Mouse (Mus musculus) kidney, embryonic 15.5 days (tissue): ENCODE measurements at regions not wholly inside any gene's neighbourhood (a gene's known extent, or its start where the extent isn't known, plus 50 kb on each side); places are given as distances from the start of the nearest gene placed in this dataset.

Source experiments
- ATAC-seq: fragments of 200-750 bp; cut with Nextera tagmentation; replicated peaks from 2 replicates; pipeline ENCODE4 v1.8.0; 2017; ENCODE audit warnings: moderate TSS enrichment; ENCODE audit not compliant: low FRiP score
- H3K27ac ChIP-seq: fragments of 300-500 bp; sonication (generic); 2 replicates; pipeline ENCODE4 v1.5.1; 2015; ENCODE audit warnings: mild to moderate bottlenecking, inconsistent platforms
- H3K27me3 ChIP-seq: fragments of 300-500 bp; sonication (generic); 2 replicates; pipeline ENCODE4 v1.6.1; 2015; ENCODE audit warnings: inconsistent platforms
- H3K36me3 ChIP-seq: fragments of 300-500 bp; sonication (generic); 2 replicates; pipeline ENCODE4 v1.6.1; 2015; ENCODE audit warnings: inconsistent platforms
- H3K4me1 ChIP-seq: fragments of 300-500 bp; sonication (generic); 2 replicates; pipeline ENCODE4 v1.6.1; 2015; ENCODE audit warnings: inconsistent platforms
- H3K4me2 ChIP-seq: fragments of 300-500 bp; sonication (generic); 2 replicates; pipeline ENCODE4 v1.6.1; 2015; ENCODE audit warnings: moderate library complexity, mild to moderate bottlenecking, inconsistent platforms
- H3K4me3 ChIP-seq: fragments of 300-500 bp; sonication (generic); replicated peaks from 2 replicates; pipeline ENCODE4 v1.5.1; 2015; ENCODE audit warnings: mild to moderate bottlenecking, inconsistent platforms
- H3K9ac ChIP-seq: fragments of 300-500 bp; sonication (generic); 2 replicates; pipeline ENCODE4 v1.6.1; 2015; ENCODE audit warnings: mild to moderate bottlenecking, inconsistent platforms
- H3K9me3 ChIP-seq: fragments of 300-500 bp; sonication (generic); replicated peaks from 2 replicates; pipeline ENCODE4 v1.6.1; 2016; ENCODE audit warnings: inconsistent platforms
- WGBS: fragments of 180-500 bp; shearing (Covaris S2); methylation state at CpG from one replicate; pipeline ENCODE4 v1.1.7; 2015; ENCODE audit warnings: mixed read lengths; 5-methylcytosine and 5-hydroxymethylcytosine counted together

DNA sequence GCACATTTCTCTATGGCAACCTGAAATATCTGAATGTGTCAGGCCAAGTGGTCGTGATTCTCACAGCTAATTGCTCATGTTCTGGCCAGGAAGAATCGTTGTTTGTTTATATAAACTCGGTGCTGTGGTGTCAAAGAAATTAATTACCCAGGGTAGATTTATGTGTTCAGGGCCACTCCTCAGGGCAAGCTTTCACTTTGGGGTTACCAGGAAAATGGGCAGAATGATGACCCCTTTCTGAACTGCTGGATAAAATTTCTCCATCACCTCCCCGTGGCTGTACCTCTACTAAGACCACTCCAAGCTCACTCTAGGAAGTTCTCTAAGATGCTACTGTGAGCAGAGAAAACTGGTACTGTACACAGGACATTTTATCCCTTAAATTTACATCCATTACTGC lies 460.1 kb downstream of the Meis1 start:
- Histone ChIP-seq H3K27ac (no peak overlapping the region; the same call in 1 of the 2 replicates), H3K9ac (no peak overlapping the region), H3K9me3 (no peaks in the 10 kb centered on the region), H3K4me2 (no peak overlapping the region), H3K27me3 (no peaks in the 10 kb centered on the region), H3K4me3 (no peak overlapping the region), H3K36me3 (no peaks in the 10 kb centered on the region), H3K4me1 (peaks cover 13% of the 10 kb centered on the region; the same call in 1 of the 2 replicates)
- peak; percentile 87 for ATAC-seq
- WGBS: 2% methylated on average over 4 of the region's 4 CpGs

DNA sequence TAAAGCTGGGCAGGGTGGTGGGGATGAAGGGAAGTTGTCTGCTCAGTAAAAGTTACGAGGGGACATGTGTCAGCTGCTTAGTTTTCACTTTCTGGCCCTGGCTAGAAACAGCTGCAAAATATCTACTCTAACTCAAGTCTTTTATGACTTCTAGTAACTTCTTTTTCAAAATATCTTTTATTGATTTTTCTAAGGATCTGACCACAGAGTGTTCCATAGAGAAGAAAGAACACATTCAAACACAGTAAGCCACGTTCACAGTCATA lies 483.3 kb downstream of the Meis1 start:
- H3K27ac ChIP-seq: peak overlapping the region; percentile 41; the same call in 1 of the 2 replicates
- H3K27me3 ChIP-seq: no peaks in the 10 kb centered on the region
- no peak overlapping the region for H3K4me3 ChIP-seq
- peaks cover 8% of the 10 kb centered on the region for H3K4me1 ChIP-seq
- no peaks in the 10 kb centered on the region for H3K36me3 ChIP-seq
- 43% methylated on average over 2 of the region's 2 CpGs for WGBS
- ATAC-seq: peak; percentile 78
- no peak overlapping the region for H3K9ac ChIP-seq
- no peaks in the 10 kb centered on the region for H3K9me3 ChIP-seq
- H3K4me2 ChIP-seq: no peak overlapping the region

DNA sequence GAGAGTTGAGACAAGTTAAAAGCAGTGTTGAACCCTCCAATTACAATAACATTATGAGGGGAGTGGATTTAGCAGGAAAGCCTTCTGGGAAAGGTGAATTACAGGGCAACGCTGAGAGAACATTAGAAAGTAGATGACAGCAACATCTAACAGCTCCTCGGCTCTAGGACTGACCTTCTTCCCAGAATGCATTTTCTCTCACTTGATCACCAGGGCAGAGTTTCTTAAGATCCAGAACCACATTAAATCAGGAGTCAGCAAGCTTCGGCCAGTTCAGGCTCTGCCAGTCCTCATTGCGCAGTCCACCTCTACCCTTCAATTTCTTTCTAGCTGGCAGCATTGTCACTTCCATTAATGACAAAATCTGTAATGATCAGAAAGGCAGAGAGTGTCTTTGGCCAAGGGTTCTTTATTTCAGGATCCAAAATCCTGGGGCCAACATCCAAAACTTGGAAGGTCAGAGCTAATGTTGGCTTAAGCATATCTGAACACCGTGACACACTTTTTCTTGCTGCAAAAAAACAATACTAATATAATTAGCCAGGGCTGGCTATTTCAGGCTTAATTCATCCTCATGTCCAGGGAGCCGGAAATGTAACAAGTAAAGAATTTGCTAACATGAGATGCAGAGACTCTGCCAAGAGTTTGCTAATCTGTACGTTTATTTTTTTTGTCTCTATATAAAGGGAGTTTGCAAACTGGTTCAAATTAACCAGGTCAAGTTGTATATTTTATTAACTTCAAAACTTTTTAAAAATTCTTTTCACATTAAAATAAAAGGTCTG lies 483.8 kb downstream of the Meis1 start:
- Histone ChIP-seq H3K9ac (no peak overlapping the region), H3K4me1 (peaks cover 8% of the 10 kb centered on the region), H3K4me3 (no peak overlapping the region), H3K9me3 (no peaks in the 10 kb centered on the region), H3K27me3 (no peaks in the 10 kb centered on the region), H3K27ac (peak overlapping the region; percentile 92), H3K36me3 (no peaks in the 10 kb centered on the region), H3K4me2 (0 out of 2 replicates have a peak overlapping the region, but pooled peaks have one; percentile 12)
- peak; percentile 49 for ATAC-seq
- WGBS: 52% methylated on average over 7 of the region's 7 CpGs

DNA sequence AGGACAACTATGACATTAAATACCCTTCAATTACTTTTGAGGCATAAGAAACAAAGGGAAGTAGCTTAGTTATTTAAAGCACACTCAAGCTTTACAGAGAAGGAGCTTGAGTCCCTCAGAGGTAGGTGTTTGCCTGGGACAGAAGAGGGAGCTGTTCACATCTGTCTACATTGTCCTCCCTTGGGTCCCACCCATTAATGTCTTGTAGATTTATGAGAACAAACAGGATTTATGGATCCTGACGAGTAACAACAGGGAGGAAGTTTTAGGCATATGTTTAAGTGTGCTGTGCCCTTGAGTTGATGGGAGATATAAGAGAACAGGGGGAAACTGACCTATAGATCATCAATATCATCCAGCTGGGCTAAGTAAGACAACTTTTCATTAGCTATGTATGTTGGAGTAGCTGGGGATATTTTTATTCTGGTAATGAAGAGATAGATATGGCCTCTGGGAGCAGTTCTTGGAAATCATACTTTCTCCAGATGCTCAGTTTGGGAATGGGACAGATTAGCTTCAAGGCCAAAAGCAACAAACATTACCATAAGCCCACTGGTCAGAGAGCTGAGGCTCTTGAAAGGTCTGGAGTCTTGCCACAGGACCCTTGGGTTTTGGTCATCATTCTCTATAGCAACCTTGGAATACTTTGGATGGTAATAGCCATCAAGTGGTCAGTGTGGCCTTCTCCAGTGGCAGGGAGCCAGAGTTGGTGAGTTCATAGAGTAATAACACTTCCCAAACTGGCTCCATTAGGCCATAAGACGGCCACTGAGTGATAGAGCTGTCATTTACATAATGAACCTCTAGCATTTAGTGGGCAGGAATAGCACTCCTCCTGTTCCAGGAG lies 487.3 kb downstream of the Meis1 start:
- Histone ChIP-seq H3K4me1 (peaks cover 8% of the 10 kb centered on the region), H3K27ac (peak overlapping the region; percentile 66), H3K9ac (no peak overlapping the region), H3K27me3 (no peaks in the 10 kb centered on the region), H3K9me3 (no peaks in the 10 kb centered on the region), H3K36me3 (no peaks in the 10 kb centered on the region), H3K4me3 (no peak overlapping the region), H3K4me2 (no peak overlapping the region)
- peak; percentile 59 for ATAC-seq
- WGBS: 23% methylated on average over 2 of the region's 2 CpGs

DNA sequence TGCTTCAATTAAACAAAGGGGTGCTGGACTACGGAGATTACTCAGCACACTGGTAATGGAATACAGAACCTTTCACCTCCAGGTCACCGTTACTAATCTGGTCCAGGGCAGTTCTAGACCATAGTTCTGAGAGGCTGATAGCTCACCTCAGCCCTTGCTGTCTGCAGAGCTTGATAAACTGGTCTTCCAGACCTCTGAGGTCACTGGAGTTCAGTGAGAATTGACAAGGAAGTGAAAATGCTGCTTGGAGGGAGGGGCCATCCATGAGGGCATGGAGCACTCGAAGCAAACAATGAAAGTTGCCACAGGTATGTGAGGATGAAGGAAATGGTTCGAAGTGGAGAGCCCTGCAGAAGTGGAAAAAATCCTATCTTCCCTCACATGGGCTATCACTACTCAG lies 490.2 kb downstream of the Meis1 start:
- H3K9ac ChIP-seq: no peak overlapping the region
- ATAC-seq: no peak
- no peaks in the 10 kb centered on the region for H3K9me3 ChIP-seq
- 42% methylated on average over 4 of the region's 4 CpGs for WGBS
- no peaks in the 10 kb centered on the region for H3K4me1 ChIP-seq
- H3K27ac ChIP-seq: no peak overlapping the region
- H3K4me2 ChIP-seq: no peak overlapping the region
- H3K27me3 ChIP-seq: no peaks in the 10 kb centered on the region
- no peaks in the 10 kb centered on the region for H3K36me3 ChIP-seq
- H3K4me3 ChIP-seq: no peak overlapping the region

DNA sequence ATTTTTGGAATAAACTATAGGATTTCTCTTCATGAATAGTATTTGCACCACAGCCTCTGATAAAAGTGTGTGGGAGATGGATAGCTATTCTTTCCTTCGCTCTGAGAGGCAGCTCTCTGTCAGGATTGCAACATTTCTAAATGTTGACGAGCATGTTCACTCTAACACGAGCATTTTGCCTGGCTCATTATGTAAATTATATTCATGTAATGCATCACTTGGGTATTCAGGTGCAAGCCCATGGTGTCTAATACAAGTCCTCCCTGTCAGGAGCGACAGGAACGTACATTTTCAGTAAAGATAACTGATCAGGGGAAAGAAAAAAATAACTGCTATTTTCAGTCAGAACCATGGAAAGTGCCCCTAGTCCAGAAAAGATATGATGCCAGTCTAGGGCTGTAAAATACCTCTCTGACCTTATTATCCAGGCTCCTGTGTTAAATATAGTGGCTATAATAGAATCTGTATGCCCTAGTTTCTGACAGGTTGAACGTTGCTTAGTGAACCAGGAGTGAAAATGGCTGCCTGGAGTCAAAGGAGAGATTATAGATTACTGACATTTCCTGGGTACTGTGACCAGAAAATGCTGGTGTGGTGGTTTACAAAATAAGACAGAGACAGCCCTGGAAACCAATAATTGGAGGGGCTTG lies 523.6 kb downstream of the Meis1 start:
- Histone ChIP-seq H3K27me3 (no peaks in the 10 kb centered on the region), H3K4me2 (no peak overlapping the region), H3K4me1 (peaks cover 13% of the 10 kb centered on the region), H3K9ac (no peak overlapping the region), H3K9me3 (no peaks in the 10 kb centered on the region), H3K27ac (no peak overlapping the region), H3K36me3 (no peaks in the 10 kb centered on the region), H3K4me3 (no peak overlapping the region)
- no peak for ATAC-seq
- WGBS: 79% methylated on average over 6 of the region's 6 CpGs

DNA sequence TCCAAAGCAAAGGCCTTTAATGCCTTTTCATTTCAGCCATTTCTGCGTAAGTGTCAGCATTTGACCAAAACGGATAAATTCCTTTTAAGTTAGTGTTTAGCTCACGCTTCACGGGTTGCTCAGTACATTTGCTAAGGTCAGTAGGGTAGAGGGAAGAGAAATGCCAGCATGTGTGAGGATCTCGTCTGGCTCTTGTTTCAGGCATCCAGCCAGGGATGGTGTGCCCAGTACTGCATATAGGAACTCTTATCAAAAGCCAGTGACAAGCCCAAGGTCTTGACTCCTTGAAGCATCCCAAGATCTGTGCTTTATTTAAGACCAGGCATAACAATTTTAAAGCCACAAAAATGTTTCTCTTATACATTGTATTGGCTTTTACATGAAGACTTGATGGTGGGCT lies 524.8 kb downstream of the Meis1 start:
- no peak overlapping the region for H3K9ac ChIP-seq
- WGBS: 62% methylated on average over 5 of the region's 5 CpGs
- no peak overlapping the region for H3K27ac ChIP-seq
- peaks cover 18% of the 10 kb centered on the region for H3K4me1 ChIP-seq
- no peak overlapping the region for H3K4me2 ChIP-seq
- no peaks in the 10 kb centered on the region for H3K36me3 ChIP-seq
- H3K27me3 ChIP-seq: no peaks in the 10 kb centered on the region
- no peak for ATAC-seq
- H3K9me3 ChIP-seq: no peaks in the 10 kb centered on the region
- H3K4me3 ChIP-seq: no peak overlapping the region

DNA sequence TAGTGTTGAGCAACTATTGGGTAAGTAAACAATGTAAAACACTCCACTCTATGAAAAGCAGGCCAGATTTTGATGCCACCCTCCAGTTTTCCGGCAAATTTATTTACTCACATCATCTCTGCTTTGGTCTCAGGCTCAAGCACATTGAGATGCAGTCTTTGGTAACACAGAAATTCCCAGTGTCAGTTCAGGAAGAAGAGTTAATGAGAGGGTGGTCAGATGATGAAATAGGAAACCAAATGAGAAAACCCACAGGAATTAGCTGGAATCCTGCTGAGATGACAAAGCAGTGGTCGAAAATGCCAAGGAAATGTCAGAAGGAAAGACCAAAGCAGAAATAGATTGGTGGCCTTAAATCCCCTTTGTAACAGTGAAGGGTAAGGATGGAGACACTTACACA lies 525.7 kb downstream of the Meis1 start:
- peaks cover 18% of the 10 kb centered on the region for H3K4me1 ChIP-seq
- 39% methylated on average over 2 of the region's 2 CpGs for WGBS
- ATAC-seq: no peak

DNA sequence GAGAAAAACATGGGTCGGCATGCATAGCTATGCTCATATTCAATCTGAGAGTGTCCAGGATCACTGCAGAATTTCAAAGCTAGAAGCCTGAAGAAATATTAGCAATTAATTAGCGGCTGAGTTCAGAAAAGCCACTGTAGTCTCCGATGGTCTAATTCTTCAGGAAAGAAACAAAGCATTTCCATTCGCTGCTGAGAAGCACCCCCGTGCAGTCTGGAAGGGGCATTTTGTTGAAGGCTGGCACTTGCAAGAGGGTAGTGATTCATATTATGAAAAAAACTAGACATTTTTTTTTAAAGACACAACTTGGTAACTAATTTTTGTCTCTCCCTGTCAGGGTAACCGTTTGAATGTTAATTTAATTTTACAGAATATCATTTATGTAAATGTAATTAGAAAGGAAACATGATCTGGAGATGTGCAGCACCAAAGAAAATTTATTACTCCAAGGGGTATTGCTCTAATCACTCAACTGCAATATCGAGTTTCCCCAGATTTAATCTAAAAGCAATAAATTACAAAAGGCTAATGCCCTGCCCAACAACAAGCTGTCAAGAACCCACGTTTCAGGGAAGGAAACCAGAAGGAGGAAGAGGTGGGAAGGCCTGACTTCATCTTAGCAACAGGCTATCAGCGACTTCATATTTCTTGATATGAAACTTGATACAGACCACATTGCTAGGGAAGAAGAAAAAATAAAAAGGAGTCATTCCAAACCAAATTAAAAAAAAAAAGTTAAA lies 529.1 kb downstream of the Meis1 start:
- Histone ChIP-seq H3K4me3 (no peak overlapping the region), H3K4me1 (peaks cover 15% of the 10 kb centered on the region), H3K27me3 (no peaks in the 10 kb centered on the region), H3K4me2 (0 out of 2 replicates have a peak overlapping the region, but pooled peaks have one; percentile 7), H3K27ac (peak overlapping the region; percentile 56), H3K9ac (no peak overlapping the region), H3K36me3 (no peaks in the 10 kb centered on the region), H3K9me3 (no peaks in the 10 kb centered on the region)
- ATAC-seq: peak; percentile 84
- WGBS: 26% methylated on average over 9 of the region's 9 CpGs

More for the DNA sequence above, 525.7 kb downstream of the Meis1 start:
- H3K4me3 ChIP-seq: no peak overlapping the region
- no peak overlapping the region for H3K4me2 ChIP-seq
- no peak overlapping the region for H3K27ac ChIP-seq
- H3K27me3 ChIP-seq: no peaks in the 10 kb centered on the region
- no peaks in the 10 kb centered on the region for H3K36me3 ChIP-seq
- no peaks in the 10 kb centered on the region for H3K9me3 ChIP-seq
- H3K9ac ChIP-seq: no peak overlapping the region

DNA sequence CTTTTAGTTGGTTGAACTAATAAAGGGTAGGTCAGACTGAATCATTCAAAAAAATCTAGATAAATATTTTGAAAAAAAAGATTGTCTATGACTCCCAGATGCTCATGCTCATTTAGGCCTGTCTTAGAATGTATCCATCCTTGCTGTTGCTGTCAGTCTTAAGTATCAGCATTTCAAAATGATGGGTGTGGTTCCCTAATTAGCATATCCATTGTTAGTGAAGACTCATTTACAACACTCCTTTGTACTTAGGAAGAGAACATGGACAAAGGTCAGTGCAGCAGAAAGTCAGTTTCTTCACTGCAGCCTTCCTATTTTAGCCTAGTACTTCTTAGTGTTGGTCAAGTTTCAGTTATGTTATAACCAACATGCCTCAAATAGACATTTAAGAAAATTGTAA lies 525.2 kb upstream of the Etaa1 start:
- H3K9me3 ChIP-seq: no peaks in the 10 kb centered on the region
- no peaks in the 10 kb centered on the region for H3K4me1 ChIP-seq
- no peaks in the 10 kb centered on the region for H3K36me3 ChIP-seq
- no peak overlapping the region for H3K27ac ChIP-seq
- H3K4me2 ChIP-seq: no peak overlapping the region
- H3K27me3 ChIP-seq: no peaks in the 10 kb centered on the region
- H3K4me3 ChIP-seq: no peak overlapping the region
- H3K9ac ChIP-seq: no peak overlapping the region
- ATAC-seq: no peak

DNA sequence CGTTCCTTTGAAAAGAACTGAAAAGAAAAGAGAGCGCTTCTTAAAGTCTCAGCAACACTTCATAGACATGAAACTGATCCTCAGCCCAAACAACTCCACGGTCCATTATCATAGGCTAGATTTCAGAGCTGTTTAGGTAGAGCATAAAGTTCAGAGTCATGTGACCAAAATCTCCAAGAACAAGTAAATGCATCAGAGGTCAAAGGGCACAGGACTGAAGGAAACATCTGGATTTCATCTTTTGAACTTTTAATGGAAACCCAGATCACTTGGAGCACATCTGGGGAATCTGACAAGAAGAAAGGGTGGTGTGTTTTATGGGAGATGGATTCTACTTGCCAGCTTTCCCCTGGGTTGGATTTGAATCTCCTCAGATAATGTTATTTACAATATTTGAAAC lies 497.6 kb upstream of the Etaa1 start:
- no peaks in the 10 kb centered on the region for H3K36me3 ChIP-seq
- no peak overlapping the region for H3K4me3 ChIP-seq
- no peaks in the 10 kb centered on the region for H3K9me3 ChIP-seq
- H3K4me2 ChIP-seq: no peak overlapping the region
- no peaks in the 10 kb centered on the region for H3K4me1 ChIP-seq
- no peak overlapping the region for H3K9ac ChIP-seq
- no peaks in the 10 kb centered on the region for H3K27me3 ChIP-seq
- ATAC-seq: no peak
- 49% methylated on average over 3 of the region's 3 CpGs for WGBS
- no peak overlapping the region for H3K27ac ChIP-seq

DNA sequence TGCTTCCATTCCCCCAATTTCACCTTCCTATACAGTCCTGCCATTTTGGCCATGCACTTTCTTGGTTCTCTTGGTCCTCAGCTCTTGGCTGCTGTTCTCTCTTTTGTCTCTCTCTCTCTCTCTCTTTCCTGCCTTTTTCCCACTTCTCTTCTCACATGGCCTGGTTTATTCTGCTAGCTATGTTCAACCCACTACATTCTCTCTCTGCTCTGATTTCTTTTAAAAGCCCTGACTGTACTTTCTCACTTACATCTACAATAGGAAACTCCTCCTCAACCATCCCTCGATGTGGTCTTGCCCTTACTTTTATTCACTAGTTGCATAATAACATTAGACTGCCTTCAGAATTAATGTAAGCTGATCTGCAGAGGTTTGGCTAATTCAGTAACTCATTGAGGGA lies 495.2 kb upstream of the Etaa1 start:
- H3K9ac ChIP-seq: no peak overlapping the region
- H3K4me3 ChIP-seq: no peak overlapping the region
- no peak for ATAC-seq
- no peaks in the 10 kb centered on the region for H3K27me3 ChIP-seq
- no peaks in the 10 kb centered on the region for H3K9me3 ChIP-seq
- WGBS: 62% methylated on average over 1 of the region's 1 CpGs
- H3K4me1 ChIP-seq: peaks cover 10% of the 10 kb centered on the region
- no peak overlapping the region for H3K27ac ChIP-seq
- H3K4me2 ChIP-seq: no peak overlapping the region
- H3K36me3 ChIP-seq: no peaks in the 10 kb centered on the region
